Mouse (Mus musculus): ENCODE results near the gene Dip2a.

DNA sequence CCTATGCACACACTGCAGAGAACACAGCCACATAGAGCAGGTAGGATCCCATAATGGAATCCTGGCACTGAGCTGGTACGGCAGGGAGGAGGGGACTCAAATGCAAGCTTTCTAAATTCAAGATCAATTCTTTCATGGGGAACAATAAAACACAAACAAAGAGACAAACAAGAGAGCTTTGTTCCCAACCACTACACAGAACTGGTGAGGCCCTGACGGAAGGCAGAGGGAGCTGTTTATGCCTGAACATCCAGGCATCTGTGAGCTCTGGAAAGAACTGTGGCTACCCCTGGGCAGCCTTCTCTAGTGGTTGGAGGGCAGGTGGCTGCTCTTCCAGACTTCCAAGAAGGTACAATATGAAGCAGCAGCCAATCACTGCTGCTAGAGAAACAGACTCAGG is 13.1 kb downstream of the Dip2a start:
- TF ChIP-seq EP300 (IDR thresholded peaks at IDR 0.05) (no peak), CTCF (IDR thresholded peaks at IDR 0.05) (no peak)

All from lung, postnatal 0 days (tissue).